Mouse (Mus musculus) heart, adult 2 months (tissue): ENCODE data around the gene Txndc16.

Experiments used
- CTCF ChIP-seq: fragments of 200-600 bp; IDR thresholded peaks from 2 replicates; pipeline ENCODE4 v1.8.1; 2022; ENCODE audit warnings: antibody characterized with exemption, mild to moderate bottlenecking, moderate library complexity
- POLR2A ChIP-seq: fragments of 200-500 bp; IDR thresholded peaks from 2 replicates; pipeline ENCODE4 v1.6.1; 2011; ENCODE audit warnings: mild to moderate bottlenecking, low read depth, low read length, control low read depth; ENCODE audit not compliant: insufficient read depth

GRCm38 (mm10) chr14:45142511-45142910 lies 77.6 kb downstream of the Txndc16 start:
- TF ChIP-seq POLR2A (no peak), CTCF (peak; percentile 77)
